Mouse (Mus musculus) kidney, adult 18-20 months (tissue): Measurements from ENCODE around the gene Gm49320.
A peak's percentile ranks its signal among the peaks of the same experiment; 100 is the strongest.
"Not testable (repeated sequence)": the region's sequence is repeated elsewhere in the genome, so short reads cannot be mapped to it uniquely, and the experiment has no call there.

Experiments used
- DNase-seq: peaks from one replicate; pipeline ENCODE4 v3.0.0; 2021

The Gm49320 gene

DNA sequence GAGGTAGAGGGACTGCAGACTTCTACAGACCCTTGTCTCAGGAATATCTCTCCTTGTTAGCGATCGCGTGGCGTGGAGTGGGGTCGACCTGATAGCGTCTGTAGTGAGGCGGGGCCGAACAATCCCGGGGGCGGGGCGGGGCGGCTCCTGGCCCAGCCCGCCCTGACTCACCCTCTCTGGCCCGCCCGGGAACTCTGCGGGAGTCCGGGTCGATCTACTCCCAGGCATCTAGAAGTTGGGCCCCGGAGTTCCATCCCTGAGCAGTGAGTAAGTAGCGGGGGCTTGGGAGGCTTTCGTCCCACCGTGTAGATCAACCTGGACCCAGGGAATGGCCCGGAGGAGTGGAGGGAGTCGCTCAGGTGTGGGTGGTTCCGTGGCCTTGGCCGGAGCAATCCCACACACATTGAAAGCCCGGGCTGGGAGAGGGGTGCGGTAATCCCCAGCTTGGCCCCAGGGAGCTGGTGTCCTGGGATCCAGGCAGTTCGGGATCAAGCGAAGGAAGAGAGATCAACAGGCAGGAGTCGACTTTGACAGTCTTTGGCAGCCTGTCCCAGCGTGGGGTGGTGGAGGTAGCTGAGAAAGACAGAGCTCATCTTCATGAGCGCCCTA, 11.8 kb upstream of the Gm49320 start, which contains the start of gene Lrrc8e:
Lrrc8e (plus strand) TSS at position 89 of the 609 bp plus-strand sequence.
- DNase-seq: no peak

DNA sequence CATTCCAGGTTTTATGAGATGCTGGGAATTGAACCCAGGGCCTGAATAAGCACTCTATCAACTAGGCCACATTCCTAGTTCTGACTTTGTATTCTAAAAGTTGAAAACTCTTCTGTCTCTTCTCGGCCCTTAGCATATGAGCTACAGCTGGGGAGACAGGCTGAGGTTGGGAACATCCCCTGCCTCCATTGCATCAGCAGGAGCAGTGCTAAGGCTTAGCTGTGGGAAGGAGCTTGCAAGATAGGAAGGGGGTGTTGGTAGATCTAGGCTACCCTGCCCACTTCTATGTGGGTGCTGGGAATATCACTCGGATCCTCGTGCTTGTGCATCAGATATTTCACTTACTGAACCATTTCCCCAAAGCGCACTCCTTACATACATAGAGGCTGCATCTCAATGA, 10.7 kb upstream of the Gm49320 start:
- no peak for DNase-seq

DNA sequence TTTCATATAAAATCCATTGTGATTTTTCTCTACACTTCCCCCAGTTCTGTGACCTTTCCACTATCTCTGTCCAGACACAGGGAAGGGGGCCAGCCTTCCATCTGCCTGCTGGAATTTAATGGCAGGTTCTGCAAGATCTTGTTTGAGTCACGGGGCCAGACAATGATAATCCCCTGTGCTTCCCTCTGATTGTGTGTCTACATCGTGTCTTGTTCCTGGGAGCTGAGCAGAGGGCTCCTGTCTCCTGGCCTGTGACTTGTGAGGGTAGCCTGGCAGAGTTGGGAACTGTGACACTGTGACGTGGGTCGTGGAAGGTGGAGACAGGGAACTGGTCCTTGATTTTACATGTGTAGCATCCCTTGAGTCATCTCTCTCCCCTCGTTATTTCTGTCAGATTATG, 8.9 kb upstream of the Gm49320 start:
- no peak for DNase-seq

GRCm38 (mm10) chr8:4230612-4231351, 7.9 kb upstream of the Gm49320 start:
- DNase-seq: no peak

DNA sequence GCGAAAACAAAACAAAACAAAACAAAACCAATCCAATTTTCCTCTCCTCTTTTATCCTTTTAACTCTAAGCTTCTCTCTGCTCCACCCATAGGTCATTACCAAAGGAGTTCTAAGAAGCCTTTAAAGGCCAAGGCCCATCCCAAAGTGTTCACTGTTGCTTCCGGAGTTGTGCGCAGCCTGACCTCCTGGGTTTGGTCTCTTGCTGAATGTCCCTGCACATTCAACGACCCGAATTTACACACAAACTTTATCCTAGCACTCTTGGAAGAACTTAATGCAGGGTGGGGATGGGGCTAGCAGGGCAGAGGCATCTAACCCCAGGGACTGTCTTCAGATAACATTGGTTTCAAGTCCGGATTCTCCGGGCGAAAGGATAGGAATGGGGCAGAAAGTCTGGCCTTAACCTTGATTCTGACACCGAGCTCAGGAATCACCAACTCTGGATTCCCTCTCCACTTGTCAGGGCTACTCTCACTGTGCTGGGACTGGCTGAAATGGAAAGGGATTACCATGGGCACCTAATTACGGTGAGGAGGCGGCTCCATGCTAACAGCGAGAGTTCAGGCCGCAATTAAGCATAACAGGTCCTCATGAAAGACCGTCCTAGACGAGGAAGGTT, 741 bp upstream of the Gm49320 start:
- DNase-seq: no peak

GRCm38 (mm10) chr8:4239193-4239890, 677 bp downstream of the Gm49320 start:
- DNase-seq: no peak

DNA sequence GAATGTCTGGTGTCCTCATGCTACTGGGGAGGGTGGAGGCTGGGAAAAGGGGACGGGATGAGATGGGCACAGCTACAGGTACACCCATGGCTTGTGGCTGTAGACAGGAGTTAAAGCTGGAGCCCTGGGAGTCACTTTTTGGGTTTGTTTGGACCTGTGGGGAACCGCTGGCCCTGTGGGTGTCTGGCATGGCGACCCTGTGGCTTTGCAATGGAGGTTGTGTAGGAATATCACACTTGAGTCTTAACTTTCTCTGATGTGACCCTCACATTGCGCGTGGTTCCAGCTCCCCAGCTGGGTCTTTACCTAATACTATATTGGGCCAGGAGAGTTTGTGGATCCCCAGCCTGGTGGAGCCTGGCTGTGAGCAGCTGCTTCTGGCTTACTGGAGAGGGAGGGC, 6.4 kb downstream of the Gm49320 start:
- no peak for DNase-seq

- no peak for DNase-seq
These were observed 7.1 kb downstream of the Gm49320 start for GRCm38 (mm10) chr8:4245737-4246136.

- no peak for DNase-seq
These were observed 8.6 kb downstream of the Gm49320 start for GRCm38 (mm10) chr8:4247241-4247640.

DNA sequence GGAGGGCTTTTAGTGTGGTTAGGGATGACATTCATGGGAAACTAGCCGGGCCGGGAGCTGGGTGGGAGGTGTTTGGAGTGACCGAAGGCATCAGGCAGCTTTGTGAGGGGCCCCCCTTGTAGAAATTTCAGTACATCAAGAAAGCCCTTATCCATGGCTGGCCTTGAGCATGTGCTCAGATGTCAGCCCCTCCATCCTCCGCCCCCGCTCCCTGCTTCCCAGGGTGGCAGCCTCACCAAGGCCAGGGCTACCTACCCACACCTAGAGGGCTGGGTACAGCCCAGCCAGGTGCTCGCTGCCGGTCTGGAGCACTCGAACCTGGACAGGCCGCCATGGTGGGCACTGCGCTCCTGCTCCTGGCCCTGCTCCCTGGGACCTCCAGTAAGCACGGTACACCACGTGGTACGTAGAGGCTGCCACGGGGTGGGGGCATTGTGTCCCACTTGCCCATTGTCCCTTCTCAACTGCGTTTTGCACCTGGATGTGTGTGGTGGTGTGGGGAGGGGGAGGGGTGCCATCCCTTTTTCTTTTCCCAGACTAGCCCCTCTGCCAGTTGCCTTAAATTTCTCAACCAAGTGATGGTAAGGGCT, 9.4 kb downstream of the Gm49320 start, which contains the start of gene Tgfbr3l:
Tgfbr3l (plus strand) TSS at position 264 of the 590 bp plus-strand sequence.
- no peak for DNase-seq

DNA sequence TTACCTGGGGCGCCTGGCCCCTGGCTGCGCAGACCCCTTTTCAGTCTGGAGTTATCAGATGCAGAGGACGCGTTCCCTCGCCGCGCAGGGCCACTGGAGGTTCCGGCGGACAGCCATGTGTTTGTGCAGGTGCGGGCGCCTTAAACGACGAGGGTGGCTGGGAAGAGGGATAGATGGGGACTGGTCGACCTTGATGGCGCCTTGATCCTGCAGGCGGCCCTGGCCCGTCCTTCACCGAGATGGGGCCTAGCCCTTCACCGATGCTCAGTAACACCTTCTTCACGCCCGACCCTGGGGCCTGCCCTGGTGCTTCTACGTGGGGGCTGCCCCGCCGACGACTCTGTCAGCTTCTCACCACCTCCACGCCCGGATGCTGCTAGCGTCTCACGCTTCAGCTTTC, 10.5 kb downstream of the Gm49320 start:
- no peak for DNase-seq

DNA sequence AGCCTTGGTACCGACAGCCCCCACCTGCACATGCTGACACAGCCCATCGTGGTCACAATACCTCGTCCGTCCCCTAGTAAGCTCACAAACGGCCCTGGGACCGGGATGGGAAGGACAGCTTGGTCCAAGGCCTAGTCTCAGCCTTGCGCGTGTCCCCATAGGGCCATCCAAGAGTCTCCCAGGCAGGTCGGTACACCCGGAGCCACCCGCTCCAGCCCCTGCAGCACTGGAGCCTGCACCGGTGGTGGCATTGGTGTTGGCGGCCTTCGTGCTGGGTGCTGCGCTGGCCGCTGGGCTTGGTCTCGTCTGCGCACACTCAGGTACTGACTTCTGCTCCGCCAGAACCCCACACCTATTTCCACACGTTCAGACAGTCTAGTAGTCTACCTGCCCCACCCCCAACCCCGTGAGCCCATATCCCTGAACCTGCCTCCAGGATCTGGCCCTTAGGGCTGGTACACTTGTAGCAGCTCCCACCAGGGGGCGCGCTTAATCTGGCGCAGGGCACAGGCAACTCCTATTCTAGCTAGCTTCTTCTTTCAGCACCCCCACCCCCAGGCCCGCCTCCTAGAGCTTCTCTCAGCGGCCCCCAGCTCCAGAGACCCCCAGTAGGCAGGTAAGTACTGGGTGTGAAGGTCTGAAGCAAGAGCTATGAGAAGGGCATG, 11.8 kb downstream of the Gm49320 start:
- peak; percentile 83 for DNase-seq

GRCm38 (mm10) chr8:4252116-4252760, 13.6 kb downstream of the Gm49320 start:
- DNase-seq: no peak

GRCm38 (mm10) chr8:4252934-4253841, 14.5 kb downstream of the Gm49320 start, which contains the start of gene Snapc2:
Gene Snapc2 (plus strand): TSS chr8:4253080.
- DNase-seq: peak; percentile 99

GRCm38 (mm10) chr8:4254001-4254400, 15.3 kb downstream of the Gm49320 start:
- peak; percentile 78 for DNase-seq

DNA sequence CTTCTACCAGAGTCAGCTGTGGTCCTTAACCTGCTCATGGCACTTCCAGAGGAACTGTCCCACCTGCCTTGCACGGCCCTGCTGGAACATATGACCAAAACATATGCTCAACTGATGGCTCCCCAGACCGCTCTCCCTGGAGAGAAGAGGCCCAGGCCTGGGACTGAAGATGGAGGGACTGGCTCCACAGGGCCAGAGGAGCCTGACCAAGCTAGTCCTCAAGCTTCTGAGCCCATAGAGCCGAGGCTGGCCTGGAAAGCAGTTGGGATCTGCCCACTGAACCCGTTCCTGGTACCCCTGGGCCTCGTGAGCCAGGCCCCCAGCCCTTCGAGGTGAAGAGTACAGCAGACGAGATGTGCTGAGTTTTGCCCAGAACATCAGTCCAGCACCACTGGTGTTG, 16.8 kb downstream of the Gm49320 start:
- not testable (repeated sequence) for DNase-seq

GRCm38 (mm10) chr8:4256911-4257310, 18.2 kb downstream of the Gm49320 start:
- no peak for DNase-seq

GRCm38 (mm10) chr8:4257350-4257749, 18.7 kb downstream of the Gm49320 start:
- no peak for DNase-seq

GRCm38 (mm10) chr8:4258233-4258632, 19.6 kb downstream of the Gm49320 start:
- peak; percentile 60 for DNase-seq

DNA sequence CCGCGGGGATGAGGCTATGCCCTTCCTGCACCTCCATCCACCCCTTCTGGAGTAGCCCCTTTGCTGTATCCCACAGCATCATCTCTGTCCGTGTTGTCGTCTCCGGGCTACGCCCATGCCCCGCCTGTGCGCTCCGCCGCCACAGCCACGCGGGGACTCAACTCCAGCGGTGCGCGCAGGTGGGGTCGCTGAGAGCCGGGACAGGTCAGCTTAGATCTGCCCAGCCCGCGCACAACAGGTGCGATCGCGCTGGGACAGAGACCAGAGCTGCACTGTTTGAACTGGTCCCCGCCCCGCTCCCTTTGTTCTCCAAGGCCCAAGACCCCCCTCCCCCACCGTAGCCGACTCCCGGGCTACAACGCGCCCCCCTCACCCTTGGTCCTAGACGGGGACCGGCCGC, 20.0 kb downstream of the Gm49320 start:
- no peak for DNase-seq
